Mouse (Mus musculus): ENCODE data around the gene Shld1. TPM values are rescaled to one million over a fixed set of nuclear protein-coding genes. Genes with fewer than 3 reads are reported as not detected.

Shld1 gene
- polyA plus RNA-seq, 1 experiment from 2014 or later = 24.0 TPM

DNA sequence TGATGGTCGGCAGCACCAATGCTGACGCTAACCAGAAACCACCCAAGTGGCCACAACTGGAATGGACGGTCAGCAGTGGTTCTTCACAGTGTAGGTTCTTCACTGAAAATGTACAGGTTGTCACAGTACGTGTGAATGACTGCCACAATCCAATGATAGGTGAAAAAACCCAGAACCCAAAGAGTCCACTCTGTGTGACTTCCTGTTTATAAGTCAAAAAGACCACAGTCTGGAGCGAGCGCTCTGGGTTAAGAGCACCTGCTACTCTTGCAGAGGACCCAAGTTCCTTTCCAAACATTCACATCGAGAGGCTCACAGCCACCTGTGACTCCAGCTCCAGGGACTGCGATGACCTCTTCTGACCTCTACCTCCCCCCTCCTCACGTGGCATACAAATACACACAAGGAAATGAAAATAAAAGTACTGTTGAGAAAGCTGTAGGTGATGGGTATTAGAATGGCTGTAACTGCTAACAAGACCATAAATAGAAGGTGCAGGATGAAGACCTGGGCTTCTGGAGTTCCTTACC lies 38.7 kb downstream of the Shld1 start:
- Histone ChIP-seq H3K27ac (ENCODE audit: low read depth, low read length) (no peak overlapping the region), H3K9me3 (ENCODE audit: control insufficient read depth, low read length) (no peaks in the 10 kb centered on the region), H3K27me3 (ENCODE audit: control insufficient read depth, insufficient read depth, low read length) (no peaks in the 10 kb centered on the region), H3K9ac (ENCODE audit: low read length) (no peak overlapping the region), H3K4me2 (ENCODE audit: low read depth) (no peak overlapping the region), H3K4me1 (ENCODE audit: control insufficient read depth, insufficient read depth, low read length) (no peaks in the 10 kb centered on the region), H3K36me3 (ENCODE audit: control insufficient read depth, insufficient read depth, low read length) (no peaks in the 10 kb centered on the region), H3K4me3 (ENCODE audit: low read depth, low read length) (no peak overlapping the region)
- DNase-seq (ENCODE audit: low spot score) = no peak
- ATAC-seq (ENCODE audit: insufficient read depth, low FRiP score, low TSS enrichment) = no peak
- 89% methylated on average over 9 of the region's 9 CpGs for WGBS

DNA sequence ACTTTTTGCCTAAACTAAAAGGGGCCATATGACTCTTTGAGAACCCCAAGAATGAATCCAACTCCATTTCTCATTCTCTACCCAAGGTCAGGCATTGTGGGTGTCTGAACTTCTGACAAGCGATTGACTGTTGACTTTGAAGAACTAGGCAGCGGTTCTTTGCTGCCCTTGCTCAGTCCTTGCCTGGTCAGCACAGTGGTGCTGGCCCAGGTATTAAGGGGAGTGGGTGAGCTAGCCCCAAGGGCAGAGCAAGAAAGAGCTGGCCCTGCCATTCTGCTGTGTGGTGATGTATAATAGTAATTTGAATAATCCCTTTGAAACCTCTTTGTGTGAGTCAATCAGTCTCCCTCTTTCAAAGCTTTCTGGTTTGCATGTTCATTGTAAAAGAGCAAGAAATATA lies 39.4 kb downstream of the Shld1 start:
- Histone ChIP-seq H3K4me3 (ENCODE audit: low read depth, low read length) (no peak overlapping the region), H3K9me3 (ENCODE audit: control insufficient read depth, low read length) (no peaks in the 10 kb centered on the region), H3K27me3 (ENCODE audit: control insufficient read depth, insufficient read depth, low read length) (no peaks in the 10 kb centered on the region), H3K36me3 (ENCODE audit: control insufficient read depth, insufficient read depth, low read length) (no peaks in the 10 kb centered on the region), H3K4me2 (ENCODE audit: low read depth) (no peak overlapping the region), H3K4me1 (ENCODE audit: control insufficient read depth, insufficient read depth, low read length) (no peaks in the 10 kb centered on the region), H3K9ac (ENCODE audit: low read length) (no peak overlapping the region), H3K27ac (ENCODE audit: low read depth, low read length) (no peak overlapping the region)
- DNase-seq (ENCODE audit: low spot score) (no peak), ATAC-seq (ENCODE audit: insufficient read depth, low FRiP score, low TSS enrichment) (no peak)
- 81% methylated on average over 2 of the region's 2 CpGs for WGBS

DNA sequence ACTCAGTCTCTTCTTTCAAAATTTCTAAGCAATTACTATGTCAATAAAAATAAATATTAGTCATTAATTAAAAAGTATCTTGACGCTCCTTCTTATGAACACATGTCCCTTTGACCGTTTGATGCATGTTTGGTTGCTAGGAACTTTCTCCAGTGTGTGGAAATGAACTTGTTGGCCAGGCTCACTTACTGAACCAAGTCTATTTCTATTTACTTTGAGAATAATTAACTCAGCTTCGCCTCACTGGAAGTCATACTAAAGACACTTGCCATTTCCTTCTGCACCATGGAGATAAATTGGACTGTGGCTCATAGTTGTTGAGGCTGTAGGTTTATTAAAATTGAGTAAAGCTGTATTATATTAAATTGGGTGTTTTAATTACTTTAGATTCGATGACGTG lies 46.2 kb downstream of the Shld1 start:
- Histone ChIP-seq H3K9ac (ENCODE audit: low read length) (no peak overlapping the region), H3K4me1 (ENCODE audit: control insufficient read depth, insufficient read depth, low read length) (no peaks in the 10 kb centered on the region), H3K27ac (ENCODE audit: low read depth, low read length) (no peak overlapping the region), H3K4me2 (ENCODE audit: low read depth) (no peak overlapping the region), H3K4me3 (ENCODE audit: low read depth, low read length) (no peak overlapping the region), H3K9me3 (ENCODE audit: control insufficient read depth, low read length) (no peaks in the 10 kb centered on the region), H3K27me3 (ENCODE audit: control insufficient read depth, insufficient read depth, low read length) (no peaks in the 10 kb centered on the region), H3K36me3 (ENCODE audit: control insufficient read depth, insufficient read depth, low read length) (no peaks in the 10 kb centered on the region; the same call in 1 of the 2 replicates)
- 92% methylated on average over 5 of the region's 5 CpGs for WGBS
- ATAC-seq (ENCODE audit: insufficient read depth, low FRiP score, low TSS enrichment) (no peak), DNase-seq (ENCODE audit: low spot score) (no peak)

DNA sequence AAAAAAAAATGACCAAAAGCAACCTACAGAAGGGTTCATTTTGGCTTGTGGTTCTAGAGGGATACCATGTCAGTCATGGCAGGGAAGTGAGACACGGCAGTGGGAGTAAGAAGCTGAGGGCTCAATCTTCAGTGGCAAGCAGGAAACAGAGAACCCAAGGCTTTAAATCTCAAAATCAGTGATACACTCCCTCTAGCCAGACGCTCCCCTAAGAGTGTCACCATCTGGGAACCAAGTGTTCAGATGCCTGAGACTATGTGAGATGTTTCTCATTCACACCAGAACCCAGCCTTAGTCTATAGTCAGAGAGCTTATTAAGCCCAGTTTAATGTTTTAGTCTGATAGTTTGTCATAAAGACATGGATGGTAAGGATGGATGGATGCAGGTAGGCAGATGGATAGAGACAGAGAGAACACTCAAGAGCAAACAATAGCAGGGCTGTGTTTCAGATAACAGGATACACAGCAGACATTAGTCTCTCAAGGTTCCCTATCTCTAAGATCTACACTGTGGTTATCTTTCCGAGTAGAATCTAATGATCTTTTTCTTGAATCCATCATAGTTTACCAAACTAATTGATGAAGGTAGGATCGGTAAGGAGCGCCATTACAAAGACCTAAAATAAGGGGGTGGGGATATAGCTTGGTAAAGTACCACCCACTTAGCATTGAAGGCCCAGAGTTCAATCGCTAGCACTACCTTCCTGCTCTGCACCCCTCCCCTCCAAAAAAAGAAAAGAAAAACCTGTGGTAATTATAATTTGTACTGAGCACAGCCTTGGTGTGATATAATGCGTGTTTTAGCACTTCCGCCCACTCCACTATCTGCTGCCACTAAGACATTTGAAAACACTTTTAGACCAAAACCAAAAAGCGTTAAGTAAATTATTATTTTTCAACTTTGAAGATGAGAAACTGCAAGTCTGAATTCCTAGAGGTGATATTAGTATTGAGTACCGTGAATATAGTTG lies 47.2 kb downstream of the Shld1 start:
- no peak for ATAC-seq (ENCODE audit: insufficient read depth, low FRiP score, low TSS enrichment)
- no peaks in the 10 kb centered on the region for H3K4me1 ChIP-seq (ENCODE audit: control insufficient read depth, insufficient read depth, low read length)
- H3K4me2 ChIP-seq (ENCODE audit: low read depth) = no peak overlapping the region
- no peaks in the 10 kb centered on the region for H3K27me3 ChIP-seq (ENCODE audit: control insufficient read depth, insufficient read depth, low read length)
- no peak overlapping the region for H3K9ac ChIP-seq (ENCODE audit: low read length)
- DNase-seq (ENCODE audit: low spot score) = no peak
- H3K36me3 ChIP-seq (ENCODE audit: control insufficient read depth, insufficient read depth, low read length) = no peaks in the 10 kb centered on the region; the same call in 1 of the 2 replicates
- H3K9me3 ChIP-seq (ENCODE audit: control insufficient read depth, low read length) = no peaks in the 10 kb centered on the region
- H3K4me3 ChIP-seq (ENCODE audit: low read depth, low read length) = no peak overlapping the region
- H3K27ac ChIP-seq (ENCODE audit: low read depth, low read length) = no peak overlapping the region
- WGBS = 93% methylated on average over 10 of the region's 10 CpGs

DNA sequence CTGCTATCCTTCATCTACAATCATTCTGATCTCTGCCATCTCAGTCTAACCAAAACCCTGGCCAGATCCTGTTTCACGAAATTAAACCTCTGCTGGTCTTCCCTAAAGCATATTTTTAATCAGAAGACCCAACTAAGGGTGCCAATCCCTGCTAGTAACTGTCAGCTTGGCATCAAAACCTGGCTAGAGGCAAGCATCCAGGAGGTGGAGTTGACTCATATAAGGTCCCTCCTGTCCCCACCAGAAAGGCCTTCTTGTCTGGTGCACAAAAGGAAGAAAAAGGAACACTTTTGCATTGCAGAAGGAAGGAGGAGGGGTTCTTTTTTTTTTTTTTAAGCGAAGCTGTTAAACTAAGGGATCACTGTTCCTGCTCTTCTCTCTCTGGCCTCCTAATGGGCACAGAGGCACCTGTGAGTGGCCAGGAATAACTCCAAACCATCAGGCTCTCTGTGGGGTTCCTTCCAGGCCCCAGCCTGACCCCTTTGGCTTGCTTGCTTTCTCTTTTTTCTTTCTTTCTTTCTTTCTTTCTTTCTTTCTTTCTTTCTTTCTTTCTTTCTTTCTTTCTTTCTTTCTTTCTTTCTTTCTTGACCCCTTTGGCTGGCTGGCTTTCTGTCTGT lies 52.2 kb downstream of the Shld1 start:
- Histone ChIP-seq H3K4me2 (ENCODE audit: low read depth) (no peak overlapping the region), H3K4me3 (ENCODE audit: low read depth, low read length) (no peak overlapping the region), H3K4me1 (ENCODE audit: control insufficient read depth, insufficient read depth, low read length) (no peaks in the 10 kb centered on the region), H3K9ac (ENCODE audit: low read length) (no peak overlapping the region), H3K27ac (ENCODE audit: low read depth, low read length) (no peak overlapping the region), H3K9me3 (ENCODE audit: control insufficient read depth, low read length) (no peaks in the 10 kb centered on the region), H3K36me3 (ENCODE audit: control insufficient read depth, insufficient read depth, low read length) (no peaks in the 10 kb centered on the region; the same call in 1 of the 2 replicates), H3K27me3 (ENCODE audit: control insufficient read depth, insufficient read depth, low read length) (no peaks in the 10 kb centered on the region)
- ATAC-seq (ENCODE audit: insufficient read depth, low FRiP score, low TSS enrichment) (no peak), DNase-seq (ENCODE audit: low spot score) (no peak)
- 44% methylated on average over 2 of the region's 2 CpGs for WGBS

DNA sequence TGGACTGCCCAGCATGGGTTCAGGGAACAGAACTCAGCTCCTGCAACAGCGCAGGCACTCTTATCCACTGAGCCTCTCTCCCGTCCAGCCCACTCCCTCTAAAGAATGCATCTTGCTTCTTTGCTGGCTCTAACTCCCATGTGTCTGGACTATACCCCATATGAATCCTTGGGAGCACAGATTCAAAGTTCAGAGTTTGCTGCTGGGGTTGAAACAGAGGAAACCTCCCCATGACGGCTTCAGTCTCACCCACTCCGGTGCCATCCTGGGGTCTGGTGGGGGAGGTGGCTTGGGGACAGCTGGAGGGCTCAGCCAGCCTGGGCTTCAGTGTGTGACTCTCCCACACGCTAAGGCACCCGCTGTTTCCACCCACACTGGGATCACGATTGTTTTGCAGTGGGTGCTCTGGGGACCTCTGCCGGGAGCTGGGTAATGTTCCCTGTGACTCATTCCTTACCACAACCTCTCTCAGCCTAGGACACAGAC lies 55.2 kb downstream of the Shld1 start:
- Histone ChIP-seq H3K9me3 (ENCODE audit: control insufficient read depth, low read length) (no peaks in the 10 kb centered on the region), H3K4me3 (ENCODE audit: low read depth, low read length) (no peak overlapping the region), H3K27ac (ENCODE audit: low read depth, low read length) (no peak overlapping the region), H3K27me3 (ENCODE audit: control insufficient read depth, insufficient read depth, low read length) (no peaks in the 10 kb centered on the region), H3K9ac (ENCODE audit: low read length) (no peak overlapping the region), H3K36me3 (ENCODE audit: control insufficient read depth, insufficient read depth, low read length) (no peaks in the 10 kb centered on the region), H3K4me2 (ENCODE audit: low read depth) (no peak overlapping the region), H3K4me1 (ENCODE audit: control insufficient read depth, insufficient read depth, low read length) (no peaks in the 10 kb centered on the region)
- no peak for DNase-seq (ENCODE audit: low spot score)
- WGBS = 69% methylated on average over 8 of the region's 8 CpGs
- ATAC-seq (ENCODE audit: insufficient read depth, low FRiP score, low TSS enrichment) = no peak

- H3K4me1 ChIP-seq (ENCODE audit: control insufficient read depth, insufficient read depth, low read length) = no peaks in the 10 kb centered on the region
- no peaks in the 10 kb centered on the region for H3K27me3 ChIP-seq (ENCODE audit: control insufficient read depth, insufficient read depth, low read length)
- no peak overlapping the region for H3K9ac ChIP-seq (ENCODE audit: low read length)
- DNase-seq (ENCODE audit: low spot score) (no peak), ATAC-seq (ENCODE audit: insufficient read depth, low FRiP score, low TSS enrichment) (no peak)
- H3K9me3 ChIP-seq (ENCODE audit: control insufficient read depth, low read length) = no peaks in the 10 kb centered on the region
- no peak overlapping the region for H3K4me3 ChIP-seq (ENCODE audit: low read depth, low read length)
- 91% methylated on average over 5 of the region's 5 CpGs for WGBS
- no peak overlapping the region for H3K4me2 ChIP-seq (ENCODE audit: low read depth)
- no peaks in the 10 kb centered on the region for H3K36me3 ChIP-seq (ENCODE audit: control insufficient read depth, insufficient read depth, low read length)
- no peak overlapping the region for H3K27ac ChIP-seq (ENCODE audit: low read depth, low read length)
Measured at GRCm38 (mm10) chr2:132744866-132745265, 58.1 kb downstream of the Shld1 start.

- WGBS = 89% methylated on average over 3 of the region's 3 CpGs
- ATAC-seq (ENCODE audit: insufficient read depth, low FRiP score, low TSS enrichment) (no peak), DNase-seq (ENCODE audit: low spot score) (no peak)
- Histone ChIP-seq H3K27ac (ENCODE audit: low read depth, low read length) (no peak overlapping the region), H3K4me3 (ENCODE audit: low read depth, low read length) (no peak overlapping the region), H3K4me1 (ENCODE audit: control insufficient read depth, insufficient read depth, low read length) (no peaks in the 10 kb centered on the region), H3K9ac (ENCODE audit: low read length) (no peak overlapping the region), H3K9me3 (ENCODE audit: control insufficient read depth, low read length) (no peaks in the 10 kb centered on the region), H3K36me3 (ENCODE audit: control insufficient read depth, insufficient read depth, low read length) (no peaks in the 10 kb centered on the region), H3K4me2 (ENCODE audit: low read depth) (no peak overlapping the region), H3K27me3 (ENCODE audit: control insufficient read depth, insufficient read depth, low read length) (no peaks in the 10 kb centered on the region)
Measured at GRCm38 (mm10) chr2:132746108-132746507, 59.4 kb downstream of the Shld1 start.
